Mouse (Mus musculus) CD8-positive naive resting alpha-beta T cell, adult 57 days (primary cell): Measurements from ENCODE around the gene Lingo4. TPM values are rescaled to one million over a fixed set of nuclear protein-coding genes. Genes with fewer than 3 reads are reported as not detected.

Source experiments
- total RNA-seq: library from RNA; stranded (reverse); gene quantifications from one replicate; pipeline ENCODE4 v1.2.4, GENCODE M21; 2023

Lingo4 gene
- not detected for total RNA-seq

DNA sequence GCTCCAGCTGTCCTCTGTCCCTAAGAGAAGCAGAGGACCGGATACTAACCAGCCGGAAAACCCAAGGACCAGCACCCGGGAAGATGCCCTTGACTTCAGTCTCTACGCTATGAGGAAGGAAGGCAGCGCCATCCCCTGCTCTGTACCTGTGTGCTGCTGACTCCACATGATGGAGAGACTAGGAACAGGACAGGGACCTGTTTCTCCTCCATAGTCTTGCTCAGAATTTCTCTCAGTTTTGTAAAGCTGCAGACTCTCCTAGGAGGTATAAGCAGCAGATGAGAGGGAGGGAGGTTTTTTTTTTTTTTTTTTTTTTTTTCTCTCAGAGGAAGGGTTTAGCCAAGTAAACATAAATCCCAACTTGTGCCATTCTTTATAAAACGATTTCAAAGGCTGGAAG lies at the start of gene Lingo4:
Gene Lingo4 (plus strand): TSS at position 301 of the 400 bp plus-strand sequence.

DNA sequence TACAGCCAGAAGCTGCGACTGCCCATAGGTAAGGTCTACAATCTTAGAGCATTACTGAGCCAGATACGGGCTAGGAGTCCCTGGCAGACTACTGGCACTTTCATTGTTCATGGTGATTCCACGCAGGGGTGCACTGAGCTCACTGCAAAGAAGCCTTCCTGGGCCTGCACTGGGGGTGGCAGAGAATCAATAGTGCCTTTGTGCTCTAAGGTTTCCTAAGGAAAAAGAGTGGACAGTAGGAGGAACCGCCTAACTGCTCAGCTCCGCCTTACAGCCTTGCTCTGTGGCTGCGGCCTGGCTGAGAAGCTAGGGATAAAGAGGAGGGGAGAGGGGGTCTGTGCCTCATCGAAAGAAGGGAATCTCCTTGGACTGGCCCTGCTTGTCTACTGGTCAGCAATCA lies 36.2 kb upstream of the Lingo4 start, which contains the start of gene C2cd4d:
Gene C2cd4d (plus strand): TSS at position 301 of the 400 bp plus-strand sequence.

DNA sequence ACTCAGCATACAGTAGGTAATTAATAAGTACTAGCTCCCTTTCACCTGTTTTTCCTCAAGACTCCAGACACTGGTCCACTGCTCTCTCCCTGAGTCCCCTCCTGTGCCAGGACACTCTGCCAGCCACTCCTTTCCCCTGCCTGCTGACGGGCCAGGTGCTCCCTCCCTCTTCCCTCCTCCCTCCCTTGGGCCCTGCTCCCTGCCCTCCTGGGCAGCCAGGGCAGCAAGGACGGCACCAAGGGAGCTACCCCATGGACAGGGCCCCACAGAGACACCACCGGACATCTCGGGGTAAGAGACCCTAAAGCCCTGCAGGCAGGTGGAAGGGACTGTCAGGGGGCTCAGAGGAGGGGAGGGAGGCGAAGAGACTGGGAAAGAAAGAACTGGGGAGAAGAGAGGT lies 25.7 kb upstream of the Lingo4 start, which contains the start of gene Rorc:
Gene Rorc (plus strand): TSS at position 154 of the 400 bp plus-strand sequence.

DNA sequence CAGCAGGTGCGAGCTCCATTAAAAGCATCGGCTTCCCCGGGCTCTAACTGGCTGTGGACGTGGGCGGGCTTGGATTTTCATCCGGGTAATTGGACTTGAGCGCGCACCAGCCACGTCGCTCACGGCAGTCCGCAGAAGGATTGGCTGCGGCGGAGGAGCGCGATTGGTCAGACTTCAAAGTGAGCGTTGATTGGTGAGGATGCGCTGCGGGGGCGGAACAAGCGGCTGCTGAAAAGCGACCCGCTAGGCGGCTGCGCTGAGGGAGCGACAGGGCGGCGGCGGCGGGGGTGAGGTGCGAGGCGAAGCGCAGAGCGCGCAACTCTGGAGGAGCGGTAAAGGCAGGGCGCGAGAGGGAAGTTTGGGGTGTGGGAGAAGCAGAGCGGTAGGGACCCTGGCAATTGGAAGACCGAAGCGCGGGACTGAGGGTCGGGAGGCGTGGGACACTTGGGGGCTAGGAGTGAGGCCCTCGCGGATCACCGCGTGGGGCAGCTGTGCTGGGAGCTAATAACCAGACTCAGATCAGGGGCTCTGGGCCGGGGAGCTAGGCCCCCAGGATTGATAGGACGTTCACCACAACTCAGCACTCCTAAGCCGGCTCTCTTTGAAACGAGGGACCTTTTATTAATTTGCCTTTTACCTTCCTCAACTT lies 14.8 kb downstream of the Lingo4 start, which contains the start of gene Tdrkh:
Gene Tdrkh (plus strand): TSS at position 243 of the 649 bp plus-strand sequence.

DNA sequence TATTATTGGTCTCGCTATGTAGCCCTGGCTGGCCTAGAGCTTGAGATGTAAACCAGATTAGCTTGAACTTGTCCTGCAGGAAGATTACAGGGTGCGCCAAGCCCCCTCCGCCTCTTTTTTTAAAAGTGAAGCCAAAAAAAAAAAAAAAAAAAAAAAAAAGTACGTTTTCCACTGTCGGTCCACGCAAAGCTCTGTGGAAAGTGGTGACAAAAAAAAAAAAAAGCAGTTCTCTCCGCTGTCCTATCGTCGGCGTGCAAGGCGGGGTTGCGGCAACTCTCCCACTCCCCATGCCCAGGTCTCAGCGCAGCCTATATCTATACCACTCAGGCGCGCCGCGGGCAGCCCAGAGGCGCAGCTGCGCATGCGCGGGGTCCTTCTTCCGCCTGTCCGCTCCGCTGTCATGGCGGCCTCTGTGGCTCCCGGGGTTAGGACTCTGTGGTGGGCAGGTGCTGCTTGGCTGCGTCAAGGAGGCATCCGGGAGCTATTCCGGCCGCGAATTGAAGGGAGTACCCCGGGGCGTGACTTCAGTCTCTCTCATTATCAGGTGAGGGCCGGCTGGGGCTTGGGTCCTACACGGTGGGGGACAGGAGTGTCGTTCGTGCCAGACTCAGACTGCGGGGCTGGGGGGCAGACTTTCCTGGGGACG lies 44.8 kb downstream of the Lingo4 start, which contains the start of gene Mrpl9:
Gene Mrpl9 (plus strand): TSS at position 368 of the 646 bp plus-strand sequence.

DNA sequence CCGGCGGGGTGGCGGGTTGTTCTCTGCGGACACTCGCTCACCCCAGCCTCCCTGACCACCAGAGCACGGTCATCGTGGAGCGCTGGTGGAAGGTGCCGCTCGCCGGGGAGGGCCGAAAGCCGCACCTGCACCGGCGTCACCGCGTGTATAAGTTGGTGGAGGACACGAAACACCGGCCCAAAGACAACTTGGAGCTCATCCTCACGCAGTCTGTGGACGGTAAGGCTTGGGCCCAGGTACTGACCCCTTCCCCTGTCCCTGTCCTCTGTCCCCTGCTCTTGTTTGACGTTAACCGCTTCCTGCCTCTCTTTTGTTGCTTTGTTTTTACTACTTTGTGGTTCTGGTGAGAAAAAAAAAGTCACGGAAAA lies 45.3 kb downstream of the Lingo4 start, which contains the start of gene Oaz3:
Gene Oaz3 (minus strand): TSS at position 319 of the 368 bp plus-strand sequence.

Other genes starting within 250 kb of the Lingo4 start
- gene Gm10696, start 220.3 kb upstream of the Lingo4 start, total RNA-seq = not detected
- not detected for gene Gm5286, start 201.8 kb upstream of the Lingo4 start, total RNA-seq
- not detected for gene Gm4778, start 134.5 kb upstream of the Lingo4 start, total RNA-seq
- gene Them4, start 88.4 kb upstream of the Lingo4 start, total RNA-seq = 7.6 TPM
- not detected for gene Them5, start 56.4 kb upstream of the Lingo4 start, total RNA-seq
- gene C2cd4d, start 36.1 kb upstream of the Lingo4 start, total RNA-seq = not detected
- gene Rorc, start 25.7 kb upstream of the Lingo4 start, total RNA-seq = not detected
- gene Tdrkh, start 14.8 kb downstream of the Lingo4 start, total RNA-seq = 11.0 TPM
- gene Mrpl9, start 44.8 kb downstream of the Lingo4 start, total RNA-seq = 55.2 TPM
- not detected for gene Oaz3, start 45.4 kb downstream of the Lingo4 start, total RNA-seq
- gene Celf3, start 79.8 kb downstream of the Lingo4 start, total RNA-seq = not detected
- gene Riiad1, start 81.8 kb downstream of the Lingo4 start, total RNA-seq = 2.8 TPM
- 28.0 TPM for gene Snx27, start 184.2 kb downstream of the Lingo4 start, total RNA-seq
- not detected for gene Gm10972, start 244.6 kb downstream of the Lingo4 start, total RNA-seq